Mouse (Mus musculus): ENCODE results near the gene Vmn1r61. TPM values are rescaled to one million over a fixed set of nuclear protein-coding genes. Genes with fewer than 3 reads are reported as not detected.

The Vmn1r61 gene
- polyA plus RNA-seq (2014; fragmentation: Nextera tagmentation; extraction: Ambion mirVana) = not detected in 2 replicates

- Histone ChIP-seq H3K9ac (ENCODE audit: low read depth, low read length) (no peak within 1 kb of the TSS), H3K9me3 (ENCODE audit: control insufficient read depth, low read length) (no peaks in the 10 kb centered on the region), H3K27me3 (ENCODE audit: control insufficient read depth, insufficient read depth, low read length) (no peaks in the 10 kb centered on the region), H3K4me1 (replicated peaks; ENCODE audit: control insufficient read depth, insufficient read depth, low read length) (no peaks in the 10 kb centered on the region), H3K27ac (ENCODE audit: low read depth, low read length) (no peak within 1 kb of the TSS), H3K4me3 (ENCODE audit: low read depth, low read length) (no peak within 1 kb of the TSS), H3K4me2 (replicated peaks; ENCODE audit: low read depth, low read length) (no peak within 1 kb of the TSS), H3K36me3 (ENCODE audit: control insufficient read depth, insufficient read depth, low read length) (no peaks in the 10 kb centered on the region)
- ATAC-seq (ENCODE audit: low FRiP score) (no peak), DNase-seq (ENCODE audit: low spot score) (no peak)
Observed at GRCm38 (mm10) chr7:5613195-5613594, at the start of gene Vmn1r61. Vmn1r61 (minus strand) TSS chr7:5613295.

Other genes starting within 250 kb of the Vmn1r61 start
- not detected in 2 replicates for gene Vmn1r58, start 199.9 kb downstream of the Vmn1r61 start, polyA plus RNA-seq (2014; fragmentation: Nextera tagmentation; extraction: Ambion mirVana)
- gene Vmn1r59, start 156.5 kb downstream of the Vmn1r61 start, polyA plus RNA-seq (2014; fragmentation: Nextera tagmentation; extraction: Ambion mirVana) = not detected in 2 replicates
- not detected in 2 replicates for gene Vmn2r28, start 119.3 kb downstream of the Vmn1r61 start, polyA plus RNA-seq (2014; fragmentation: Nextera tagmentation; extraction: Ambion mirVana)
- not detected in 2 replicates for gene Vmn1r60, start 66.0 kb downstream of the Vmn1r61 start, polyA plus RNA-seq (2014; fragmentation: Nextera tagmentation; extraction: Ambion mirVana)
- not detected in 2 replicates for gene Vmn1r62, start 60.3 kb upstream of the Vmn1r61 start, polyA plus RNA-seq (2014; fragmentation: Nextera tagmentation; extraction: Ambion mirVana)
- gene Vmn1r63, start 192.2 kb upstream of the Vmn1r61 start, polyA plus RNA-seq (2014; fragmentation: Nextera tagmentation; extraction: Ambion mirVana) = not detected in 2 replicates

All from hindbrain, embryonic 11.5 days (tissue).